Mouse (Mus musculus) layer of hippocampus, adult 9-11 months (tissue): Measurements from ENCODE around the gene Kcnd1.
"Not testable (repeated sequence)": the region's sequence is repeated elsewhere in the genome, so short reads cannot be mapped to it uniquely, and the experiment has no call there.

ENCODE experiments used
- DNase-seq: peaks from one replicate; pipeline ENCODE4 v3.0.0; 2022

Gene Kcnd1

DNA sequence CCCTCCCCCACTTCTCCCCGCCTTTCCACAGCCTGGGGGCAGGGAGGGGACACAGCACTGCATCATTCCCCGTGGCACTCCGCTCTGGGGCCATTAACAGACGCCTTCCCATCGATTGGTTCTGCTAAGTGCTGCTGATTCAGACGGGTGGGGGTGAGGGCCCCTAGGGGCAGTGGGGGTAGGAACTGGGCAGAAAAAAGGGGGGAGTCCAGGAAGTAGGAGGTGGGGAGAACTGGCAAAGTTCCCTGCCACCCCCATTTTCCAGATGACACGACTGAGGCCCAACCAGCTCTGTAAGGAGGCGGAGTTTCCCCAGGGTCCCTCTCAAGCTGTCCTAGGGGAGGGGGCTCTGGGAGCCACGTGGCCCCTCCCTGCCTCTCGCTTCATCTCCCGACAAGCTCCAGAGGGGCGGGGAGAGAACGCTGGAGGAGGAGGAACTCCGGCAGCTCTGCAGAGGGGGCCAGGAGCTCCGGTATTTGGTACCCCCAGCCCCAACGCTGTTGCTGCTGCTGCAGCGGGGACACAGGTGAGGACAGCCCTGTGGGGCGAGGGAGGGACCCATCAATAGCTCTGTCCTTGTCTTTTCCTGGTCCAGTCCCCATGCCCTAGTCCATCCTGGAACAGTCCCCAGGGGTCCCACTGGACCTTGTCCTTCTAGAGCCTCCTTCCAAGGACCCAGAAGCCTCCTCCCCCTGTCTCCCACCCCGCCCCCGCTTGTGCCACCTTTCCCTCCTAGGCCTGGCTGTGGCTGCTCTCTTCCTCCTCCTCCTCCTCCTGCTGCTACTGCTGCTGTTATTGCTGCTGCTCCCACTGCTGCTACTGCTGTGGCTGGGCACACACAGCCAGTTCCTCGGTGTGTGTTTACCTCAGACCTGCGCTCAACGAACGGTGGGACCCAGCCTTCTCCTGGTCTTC, at the start of gene Kcnd1:
Gene Kcnd1, plus strand, starts transcription at position 425 of the 915 bp plus-strand sequence.
- DNase-seq, result peak; percentile 60

DNA sequence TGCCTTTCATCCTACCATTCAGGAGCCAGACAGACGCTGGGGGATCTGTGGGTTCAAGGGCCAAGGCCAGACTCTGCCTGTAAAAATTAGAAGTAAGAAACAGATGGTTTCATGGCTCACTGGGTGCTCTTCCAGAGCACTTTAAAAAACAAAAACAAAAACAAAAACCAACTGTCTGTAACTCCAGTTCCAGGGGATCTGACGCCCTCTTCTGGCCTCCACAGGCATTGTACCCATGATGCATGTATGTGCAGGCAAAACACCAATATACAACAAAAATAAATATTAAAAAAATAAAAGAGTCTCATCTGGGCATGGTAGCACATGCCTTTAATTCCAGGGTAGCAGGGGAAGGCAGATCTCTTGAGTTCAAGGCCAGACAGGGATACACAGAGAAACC, 49.3 kb upstream of the Kcnd1 start:
- no peak for DNase-seq

DNA sequence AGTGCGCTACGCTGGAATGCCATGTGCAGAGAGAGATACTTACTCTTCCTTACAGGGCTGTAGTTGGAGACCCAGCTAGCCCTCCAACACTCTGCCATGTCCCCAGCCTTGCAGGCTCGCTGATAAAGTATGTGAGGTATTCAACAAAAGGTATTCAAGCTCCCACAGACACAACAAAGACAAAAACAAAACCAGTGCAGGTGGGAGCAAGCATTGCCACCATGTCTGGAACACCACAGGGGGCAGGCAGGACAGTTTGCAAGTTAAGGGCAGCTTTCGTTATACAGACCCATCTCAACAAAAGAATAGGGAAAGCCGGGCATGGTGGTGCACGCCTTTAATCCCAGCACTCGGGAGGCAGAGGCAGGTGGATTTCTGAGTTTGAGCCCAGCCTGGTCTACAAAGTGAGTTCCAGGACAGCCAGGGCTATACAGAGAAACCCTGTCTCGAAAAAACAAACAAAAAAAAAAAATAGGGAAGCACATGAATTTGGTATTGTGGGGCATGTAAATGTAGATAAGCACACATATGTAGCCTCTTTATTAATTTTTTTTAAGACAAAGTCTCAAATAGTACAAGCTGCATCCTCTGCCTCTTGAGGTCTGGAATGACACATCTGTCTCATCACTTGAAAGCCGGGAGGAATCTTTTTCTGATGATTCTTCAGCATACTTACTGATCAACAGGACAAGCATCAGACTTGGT, 46.4 kb upstream of the Kcnd1 start:
- DNase-seq, result no peak

DNA sequence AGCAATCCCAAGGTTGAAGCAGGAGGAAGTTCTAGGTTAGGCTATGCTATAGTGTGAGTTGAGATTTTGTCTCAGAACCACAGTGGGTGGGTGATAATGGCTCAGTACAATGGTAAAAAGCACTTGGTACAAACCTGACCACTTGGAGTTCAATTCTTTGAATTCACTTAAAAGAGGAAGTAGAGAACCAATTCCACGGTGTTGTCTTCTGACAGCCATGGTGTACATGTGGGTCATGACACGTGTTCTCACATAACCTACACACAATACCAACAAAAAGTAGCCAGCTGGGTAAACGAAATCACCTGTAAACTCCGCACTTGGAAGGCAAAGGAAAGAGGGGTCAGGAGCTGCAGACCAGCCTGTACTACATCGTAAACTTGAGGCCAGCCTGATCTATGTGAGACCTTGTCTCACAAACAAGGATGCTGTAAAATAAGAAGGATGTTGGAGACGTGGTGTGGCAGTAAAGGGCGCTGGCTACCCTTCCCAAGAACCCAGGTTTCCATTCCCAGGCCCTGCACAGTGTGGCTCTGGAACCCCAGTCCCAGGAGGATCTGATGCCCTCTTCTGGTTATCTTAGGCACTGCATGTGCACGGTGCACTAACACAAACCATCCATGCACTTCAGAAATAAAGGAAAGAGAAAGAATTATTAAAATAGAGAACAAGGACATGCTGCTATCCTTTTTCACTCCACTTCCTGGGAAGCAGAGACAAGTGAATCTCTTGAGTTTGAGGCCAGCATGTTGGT, 45.6 kb upstream of the Kcnd1 start:
- no peak for DNase-seq

DNA sequence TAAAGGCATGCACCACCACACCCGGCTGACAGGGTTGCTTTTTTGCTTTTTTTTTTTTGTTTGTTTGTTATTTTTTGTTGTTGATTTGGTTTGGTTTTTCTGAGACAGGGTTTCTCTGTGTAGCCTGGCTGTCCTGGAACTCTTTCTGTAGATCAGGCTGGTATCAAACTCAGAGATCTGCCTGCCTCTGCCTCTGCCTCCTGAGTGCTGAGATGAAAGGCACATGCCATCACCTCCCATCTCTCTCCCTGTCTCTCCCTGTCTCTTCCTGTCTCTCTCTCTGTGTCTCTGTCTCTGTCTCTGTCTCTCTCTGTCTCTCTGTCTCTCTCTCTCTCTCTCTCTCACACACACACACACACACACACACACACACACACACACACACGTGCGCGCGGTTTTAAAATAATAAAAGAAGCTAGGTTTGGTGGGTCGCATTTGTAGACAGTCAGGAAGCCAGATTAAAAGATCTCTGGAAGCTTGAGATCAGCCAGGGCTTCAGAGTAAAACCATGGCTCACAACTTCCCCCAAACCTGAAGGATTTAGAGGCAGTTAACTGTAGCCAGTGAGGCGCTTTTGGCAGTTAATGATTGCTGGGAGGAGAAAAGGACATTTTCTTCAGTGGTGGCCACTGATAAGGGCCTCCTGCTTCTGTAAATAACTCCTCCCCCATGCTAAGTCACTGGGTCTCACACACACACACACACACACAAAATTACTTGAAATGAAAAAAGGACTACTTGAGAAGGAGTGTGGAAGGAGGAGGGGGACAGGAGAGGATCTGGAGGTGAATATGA, 43.4 kb upstream of the Kcnd1 start:
- no peak for DNase-seq

DNA sequence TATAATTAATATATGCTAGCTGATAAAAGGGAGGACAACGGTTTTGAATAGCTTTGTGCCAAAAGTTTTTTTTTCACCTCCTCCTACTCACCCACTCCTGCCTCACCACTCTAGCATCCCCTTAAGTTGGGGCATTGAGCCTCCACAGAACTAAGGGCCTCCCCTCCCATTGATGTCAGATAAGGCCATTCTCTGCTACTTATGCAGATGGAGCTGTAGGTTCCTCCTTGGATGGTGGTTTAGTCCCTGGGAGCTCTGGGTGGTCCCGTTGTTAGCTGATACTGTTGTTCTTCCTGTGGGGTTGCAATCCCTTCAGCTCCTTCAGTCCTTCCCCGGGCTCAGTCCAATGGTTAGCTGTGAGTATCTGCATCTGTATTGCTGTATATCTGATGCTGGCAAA, 42.8 kb upstream of the Kcnd1 start:
- DNase-seq, result no peak

DNA sequence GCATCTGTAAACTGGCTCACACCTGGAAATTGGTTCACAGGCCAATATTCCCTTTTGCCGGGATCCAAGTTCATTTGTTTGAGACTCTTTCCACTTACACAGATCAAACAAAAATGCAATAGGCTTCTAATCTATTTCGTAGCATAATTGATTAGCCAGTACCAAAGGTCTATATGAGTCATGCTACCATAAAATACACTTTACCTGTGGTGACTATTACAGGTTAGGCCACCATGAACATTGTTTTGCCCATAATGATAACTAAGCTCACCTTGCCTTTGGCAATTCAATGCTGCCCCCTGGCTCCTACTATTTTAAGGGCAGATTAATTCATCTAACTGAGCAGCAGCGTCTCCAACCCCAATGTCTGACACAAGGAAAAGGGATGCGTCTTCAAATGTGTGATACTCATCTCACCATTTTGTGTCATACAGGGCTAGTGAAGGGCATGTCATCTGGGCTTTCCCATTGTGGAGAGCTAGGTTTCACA, 39.4 kb upstream of the Kcnd1 start:
- DNase-seq, result no peak

DNA sequence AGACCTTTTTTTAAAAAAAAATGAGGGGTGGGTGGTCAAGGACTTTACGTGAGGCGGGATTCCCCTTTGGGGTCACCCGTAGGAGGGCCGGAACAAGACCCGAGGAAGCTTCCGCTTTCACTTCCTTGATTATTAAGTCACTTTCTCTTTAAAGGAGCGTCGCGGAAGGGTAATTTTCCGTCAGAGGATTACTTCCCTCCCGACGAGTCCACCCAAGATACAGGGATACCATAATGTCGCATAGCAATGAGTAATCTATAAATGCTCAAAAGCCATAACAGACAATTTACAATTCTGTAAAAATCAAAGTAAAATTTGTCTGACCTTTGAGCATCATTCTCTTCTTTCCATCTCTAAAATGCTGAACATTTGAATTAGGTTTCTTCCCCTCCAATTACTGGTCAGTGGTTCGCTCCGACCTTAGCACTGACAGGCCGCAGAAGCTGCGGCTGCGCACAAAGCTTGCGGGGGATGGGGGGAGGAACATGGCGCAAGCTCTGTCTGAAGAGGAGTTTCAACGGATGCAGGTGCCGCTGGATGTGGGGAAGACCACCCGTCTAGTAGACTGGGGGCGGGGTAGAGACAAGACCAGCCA, 32.5 kb upstream of the Kcnd1 start, which contains the start of gene Gripap1:
Gene Gripap1, plus strand, starts transcription at position 224 of the 595 bp plus-strand sequence.
- peak; percentile 79 for DNase-seq

DNA sequence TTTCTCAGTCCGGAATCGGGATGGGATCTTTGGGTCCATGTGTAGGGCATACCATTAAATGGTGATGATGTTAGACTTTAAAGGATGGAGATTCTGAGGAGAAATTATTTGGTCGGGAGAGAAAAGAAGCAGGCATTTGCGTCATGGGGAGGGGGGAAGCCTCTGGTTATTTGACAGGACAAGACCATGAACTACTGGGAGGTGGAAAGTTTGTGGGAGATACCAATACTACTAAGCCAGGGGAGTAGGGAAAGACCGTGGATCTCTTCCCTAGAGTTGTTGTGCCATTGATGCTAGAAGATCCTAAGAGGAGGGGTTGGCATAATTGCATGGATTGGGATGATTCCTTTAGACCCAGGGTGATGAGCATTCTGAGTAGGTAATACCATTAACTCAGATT, 31.8 kb upstream of the Kcnd1 start:
- DNase-seq, result no peak

DNA sequence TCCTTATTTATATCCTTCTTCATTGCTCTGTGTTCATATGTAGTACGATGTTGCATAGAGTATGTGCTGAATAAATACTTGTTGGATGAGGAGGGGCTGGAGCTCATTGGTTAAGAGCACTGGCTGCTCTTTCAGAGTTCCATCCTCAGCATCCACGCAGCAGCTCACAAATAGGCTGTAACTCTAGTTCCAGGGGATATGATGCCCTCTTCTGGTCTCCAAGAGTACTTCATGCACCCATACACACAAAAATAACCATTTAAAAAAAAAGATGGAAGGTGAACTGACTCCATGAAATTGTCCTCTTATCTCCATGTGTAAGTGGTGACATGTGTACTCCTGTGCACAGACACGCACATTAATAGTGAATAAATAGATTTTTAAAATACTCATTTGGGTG, 28.7 kb upstream of the Kcnd1 start:
- DNase-seq, result no peak

DNA sequence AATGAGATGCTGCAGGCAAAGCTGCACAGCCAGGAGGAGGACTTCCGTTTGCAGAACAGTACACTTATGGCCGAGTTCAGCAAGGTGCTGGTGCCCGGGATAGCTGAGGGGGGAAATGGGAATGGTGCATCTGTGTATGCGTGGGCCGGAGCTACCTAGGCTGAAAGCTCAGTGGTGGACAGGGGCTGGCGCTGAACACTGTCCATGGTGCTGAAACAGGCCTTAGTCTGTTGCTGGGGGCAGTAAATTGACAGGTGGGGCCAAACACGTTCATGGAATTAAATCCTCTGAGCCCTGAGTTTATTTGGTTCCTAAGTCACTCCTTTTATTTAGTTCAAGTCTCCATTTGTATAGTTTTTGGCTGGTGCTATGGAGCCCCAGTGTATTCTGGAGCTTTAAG, 27.1 kb upstream of the Kcnd1 start:
- DNase-seq, result no peak

DNA sequence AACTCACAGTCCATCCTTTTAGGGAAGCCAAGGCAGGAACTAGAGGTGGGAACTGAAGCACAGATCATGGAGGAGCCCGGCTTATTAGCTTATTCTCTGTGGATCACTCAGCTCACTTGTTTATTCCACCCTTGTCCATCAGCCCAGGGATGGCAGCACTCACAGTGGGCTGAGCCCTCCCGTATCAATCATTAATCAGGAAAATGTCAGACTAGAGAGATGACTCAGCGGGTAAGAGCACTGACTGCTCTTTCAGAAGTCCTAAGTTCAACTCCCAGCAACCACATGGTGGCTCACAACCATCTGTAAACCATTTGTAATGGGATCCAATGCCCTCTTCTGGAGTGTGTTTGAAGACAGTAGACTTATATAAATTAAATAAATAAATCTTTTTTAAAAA, 24.8 kb upstream of the Kcnd1 start:
- DNase-seq, result no peak

DNA sequence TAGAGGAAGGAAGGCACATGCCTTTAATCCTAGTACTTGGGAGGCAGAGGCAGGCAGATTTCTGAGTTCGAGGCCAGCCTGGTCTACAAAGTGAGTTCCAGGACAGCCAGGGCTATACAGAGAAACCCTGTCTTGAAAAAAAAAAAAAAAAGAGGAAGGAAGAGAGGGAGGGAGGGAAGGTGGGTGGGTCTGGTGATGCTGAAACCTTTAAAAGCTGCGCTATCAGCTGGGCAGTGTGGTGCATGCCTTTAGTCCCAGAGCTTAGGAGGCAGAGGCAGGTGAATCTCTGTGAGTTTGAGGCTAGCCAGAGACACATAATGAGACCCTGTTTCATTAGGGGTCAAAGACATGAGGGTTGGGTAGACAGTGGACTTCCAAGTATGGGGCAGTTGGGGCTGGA, 19.9 kb upstream of the Kcnd1 start:
- DNase-seq, result not testable (repeated sequence)

DNA sequence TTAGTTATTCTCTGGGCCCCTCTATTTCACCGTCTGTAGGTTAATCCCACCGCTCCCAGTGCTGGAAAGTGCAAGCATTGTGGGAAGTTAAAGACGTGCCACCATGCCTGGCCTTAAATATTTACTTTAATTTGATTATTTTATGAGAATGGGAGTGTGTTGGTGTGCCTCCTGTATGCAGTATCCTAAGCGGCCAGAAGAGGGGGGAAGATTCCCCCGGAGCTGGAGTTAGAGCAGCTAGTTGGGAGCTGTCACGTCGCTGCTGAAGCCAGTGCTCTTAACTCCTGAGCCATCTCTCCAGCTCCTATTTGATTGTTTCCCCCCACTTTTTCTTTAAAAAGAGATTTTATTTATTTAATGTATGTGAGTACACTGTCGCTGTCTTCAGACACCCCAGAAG, 7.1 kb upstream of the Kcnd1 start:
- DNase-seq, result not testable (repeated sequence)

DNA sequence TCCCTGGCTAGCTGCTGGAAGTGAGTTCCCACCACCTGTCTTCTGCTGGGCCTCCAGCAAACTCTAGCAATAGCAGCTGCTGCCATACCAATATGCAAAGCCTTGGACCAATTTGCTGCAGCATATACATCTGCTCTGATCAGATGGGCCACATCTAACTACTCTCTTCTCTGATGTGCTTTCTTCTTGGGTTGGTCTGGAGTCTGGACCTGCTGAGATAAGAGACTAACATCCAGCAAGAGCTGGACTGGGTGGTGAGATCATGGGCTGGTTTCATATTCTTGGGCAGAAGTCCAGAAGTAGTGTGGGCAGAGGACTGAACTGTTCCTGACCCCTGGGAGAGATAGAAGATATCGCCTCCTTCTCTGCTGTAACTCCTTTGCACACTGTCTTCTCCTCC, 15.1 kb downstream of the Kcnd1 start:
- DNase-seq, result no peak

DNA sequence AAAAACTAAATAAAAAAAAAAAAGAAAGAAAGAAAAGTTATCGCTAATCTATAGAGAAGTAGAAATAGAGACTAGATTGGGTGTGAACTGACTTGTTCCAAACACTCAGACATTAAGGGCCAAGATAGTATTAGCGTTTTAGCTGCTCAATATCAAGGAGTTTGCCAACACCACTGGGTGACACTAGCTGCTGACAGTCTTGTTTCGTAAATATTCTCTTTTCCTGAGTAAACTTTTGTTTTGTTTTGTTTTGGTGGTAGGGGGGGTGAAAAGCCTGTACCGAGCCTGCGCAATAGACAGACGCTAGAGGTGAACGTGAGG, 18.7 kb downstream of the Kcnd1 start:
- no peak for DNase-seq

DNA sequence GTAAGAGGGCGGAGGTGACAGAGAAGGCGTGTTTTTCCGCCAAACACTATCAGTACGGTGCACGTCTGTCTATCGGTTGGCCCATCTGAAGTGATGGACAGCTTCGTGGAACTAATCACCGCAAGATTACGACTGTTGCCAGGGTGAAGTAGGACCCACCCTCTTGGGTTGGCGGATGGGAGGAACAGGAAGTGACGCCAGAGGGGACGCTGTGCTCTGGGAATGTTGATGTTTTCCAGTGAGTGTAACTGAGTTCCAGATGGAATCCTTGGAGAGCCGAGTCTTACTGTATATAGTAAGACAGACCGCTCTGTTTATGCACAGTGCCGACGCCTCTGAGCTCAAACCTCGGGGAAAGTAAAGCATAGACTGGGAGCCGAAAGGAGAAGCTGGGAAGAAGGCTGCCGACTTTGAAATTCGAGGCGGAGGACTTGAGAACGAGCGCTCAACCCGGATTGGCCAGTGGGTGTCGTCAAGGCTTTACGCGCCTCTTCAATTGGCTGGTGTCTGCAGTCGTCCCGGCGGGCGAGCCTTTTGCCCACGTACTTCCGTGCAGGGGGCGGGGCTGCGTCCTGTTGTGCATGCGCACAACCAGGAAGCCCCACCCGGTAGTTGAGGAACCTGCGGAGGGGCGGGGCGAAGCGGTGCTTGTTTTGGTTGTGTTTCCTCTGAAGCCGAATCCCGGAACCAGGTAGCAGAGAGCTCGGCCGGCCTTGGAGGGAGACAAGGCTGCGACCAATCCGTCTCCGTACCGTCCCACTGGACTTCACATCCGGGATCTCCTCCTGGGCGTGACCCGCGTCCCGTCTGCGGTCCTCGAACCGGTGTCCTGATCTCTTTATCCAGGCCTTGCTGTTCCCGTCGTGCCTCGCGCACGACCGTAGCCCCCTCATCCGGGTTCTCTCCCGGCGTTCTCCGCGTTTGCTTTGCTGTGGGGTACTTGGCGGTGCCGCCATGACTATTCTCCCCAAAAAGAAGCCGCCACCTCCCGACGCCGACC, 19.4 kb downstream of the Kcnd1 start, which contains the start of gene Otud5:
Gene Otud5, plus strand, starts transcription at position 202 of the 1,000 bp plus-strand sequence.
- DNase-seq, result peak; percentile 97

DNA sequence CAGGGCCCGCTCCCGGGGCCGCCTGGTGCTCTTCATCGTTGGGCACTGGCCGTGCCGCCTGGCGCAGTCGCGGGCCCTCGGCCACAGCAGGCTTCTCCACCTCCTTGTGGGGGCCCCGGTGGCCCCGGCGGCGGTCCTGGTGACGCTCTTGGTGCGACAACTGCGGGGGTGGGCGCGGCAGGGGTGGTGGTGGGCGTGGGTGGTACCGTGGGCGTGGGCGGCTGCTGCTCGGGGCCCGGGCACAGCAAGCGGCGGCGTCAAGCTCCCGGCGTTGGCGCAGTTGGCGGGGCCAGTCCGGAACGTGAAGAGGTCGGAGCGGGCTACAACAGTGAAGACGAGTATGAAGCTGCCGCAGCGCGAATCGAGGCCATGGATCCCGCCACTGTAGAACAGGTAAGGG, 20.2 kb downstream of the Kcnd1 start:
- no peak for DNase-seq

DNA sequence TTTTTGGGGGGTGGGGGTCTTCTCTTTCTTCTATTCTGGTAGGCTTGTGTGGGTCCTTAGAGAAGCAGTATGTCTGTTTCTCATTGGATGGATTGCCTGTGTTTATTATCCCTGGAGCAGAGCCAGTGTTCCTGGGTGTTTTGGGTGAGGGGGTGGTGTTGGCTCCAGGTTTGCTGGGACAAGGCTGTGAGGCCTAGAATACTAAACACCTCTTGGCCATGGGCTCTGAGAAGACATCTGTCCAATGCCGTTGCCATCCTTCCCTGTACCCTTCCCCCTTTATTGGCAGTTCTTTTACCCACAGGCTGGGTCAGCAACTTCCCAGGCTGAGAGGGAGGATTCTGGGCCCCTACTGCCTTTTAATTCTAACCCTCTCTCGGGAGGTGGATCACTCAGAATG, 25.8 kb downstream of the Kcnd1 start:
- peak; percentile 21 for DNase-seq

DNA sequence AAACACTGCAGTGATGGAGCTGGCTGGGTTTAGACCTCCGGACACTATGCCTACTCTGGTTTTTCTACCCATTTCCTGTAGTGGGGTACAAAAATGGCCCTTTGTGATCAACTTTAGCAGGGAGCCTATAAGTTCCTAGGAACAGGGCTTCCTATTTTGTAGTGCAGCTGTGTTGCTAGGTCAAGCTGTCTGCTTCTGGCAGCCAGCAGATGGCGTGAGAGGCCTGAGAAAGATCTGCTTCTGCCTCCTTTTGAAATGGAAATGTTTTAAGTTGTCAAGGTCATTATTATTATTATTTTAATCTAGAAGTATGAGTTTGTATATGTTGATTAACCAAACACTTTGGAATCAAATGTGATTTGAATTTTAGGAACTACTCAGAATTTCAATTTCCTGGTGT, 32.5 kb downstream of the Kcnd1 start:
- no peak for DNase-seq
